Mouse (Mus musculus): ENCODE results near the gene Gm525. TPM values are rescaled to one million over a fixed set of nuclear protein-coding genes. Genes with fewer than 3 reads are reported as not detected.
"Not testable (repeated sequence)": the region's sequence is repeated elsewhere in the genome, so short reads cannot be mapped to it uniquely, and the experiment has no call there.

The Gm525 gene
- total RNA-seq (2015; ENCODE audit: low replicate concordance) (not detected in 2 replicates), total RNA-seq (2017; ENCODE audit: low replicate concordance) (not detected in 2 replicates)

GRCm38 (mm10) chr11:89073541-89073940 is at the start of gene Gm525:
Gene Gm525 (plus strand): TSS chr11:89073841.
- no peak for ATAC-seq (replicated peaks; ENCODE audit: low FRiP score, poor library complexity, severe bottlenecking)

- no peak for ATAC-seq (replicated peaks; ENCODE audit: low FRiP score, poor library complexity, severe bottlenecking)
These were observed 49.3 kb upstream of the Gm525 start for GRCm38 (mm10) chr11:89024181-89024881.

GRCm38 (mm10) chr11:89025603-89026002 is 48.0 kb upstream of the Gm525 start:
- ATAC-seq (replicated peaks; ENCODE audit: low FRiP score, poor library complexity, severe bottlenecking), result no peak

GRCm38 (mm10) chr11:89026117-89026516 is 47.5 kb upstream of the Gm525 start:
- no peak for ATAC-seq (replicated peaks; ENCODE audit: low FRiP score, poor library complexity, severe bottlenecking)

- 0 out of 2 replicates have a peak, but pooled peaks have one; percentile 30 for ATAC-seq (replicated peaks; ENCODE audit: low FRiP score, poor library complexity, severe bottlenecking)
These were observed 45.7 kb upstream of the Gm525 start for GRCm38 (mm10) chr11:89027955-89028361.

- no peak for ATAC-seq (replicated peaks; ENCODE audit: low FRiP score, poor library complexity, severe bottlenecking)
These were observed 44.7 kb upstream of the Gm525 start for GRCm38 (mm10) chr11:89028871-89029405.

- ATAC-seq (replicated peaks; ENCODE audit: low FRiP score, poor library complexity, severe bottlenecking), result no peak
These were observed 43.1 kb upstream of the Gm525 start for GRCm38 (mm10) chr11:89030552-89030951.

GRCm38 (mm10) chr11:89031189-89031588 is 42.5 kb upstream of the Gm525 start:
- ATAC-seq (replicated peaks; ENCODE audit: low FRiP score, poor library complexity, severe bottlenecking), result no peak

- ATAC-seq (replicated peaks; ENCODE audit: low FRiP score, poor library complexity, severe bottlenecking), result no peak
These were observed 39.0 kb upstream of the Gm525 start for GRCm38 (mm10) chr11:89034592-89034991.

GRCm38 (mm10) chr11:89035552-89035951 is 38.1 kb upstream of the Gm525 start:
- no peak for ATAC-seq (replicated peaks; ENCODE audit: low FRiP score, poor library complexity, severe bottlenecking)

GRCm38 (mm10) chr11:89038496-89038895 is 35.1 kb upstream of the Gm525 start:
- ATAC-seq (replicated peaks; ENCODE audit: low FRiP score, poor library complexity, severe bottlenecking), result no peak

GRCm38 (mm10) chr11:89039325-89039724 is 34.3 kb upstream of the Gm525 start:
- peak; percentile 70 for ATAC-seq (replicated peaks; ENCODE audit: low FRiP score, poor library complexity, severe bottlenecking)

- not testable (repeated sequence) for ATAC-seq (replicated peaks; ENCODE audit: low FRiP score, poor library complexity, severe bottlenecking)
These were observed 32.6 kb upstream of the Gm525 start for GRCm38 (mm10) chr11:89041073-89041472.

- no peak for ATAC-seq (replicated peaks; ENCODE audit: low FRiP score, poor library complexity, severe bottlenecking)
These were observed 30.6 kb upstream of the Gm525 start for GRCm38 (mm10) chr11:89043046-89043445.

- ATAC-seq (replicated peaks; ENCODE audit: low FRiP score, poor library complexity, severe bottlenecking), result not testable (repeated sequence)
These were observed 28.1 kb upstream of the Gm525 start for GRCm38 (mm10) chr11:89045501-89045900.

- ATAC-seq (replicated peaks; ENCODE audit: low FRiP score, poor library complexity, severe bottlenecking), result no peak
These were observed 27.6 kb upstream of the Gm525 start for GRCm38 (mm10) chr11:89046021-89046420.

GRCm38 (mm10) chr11:89051767-89052166 is 21.9 kb upstream of the Gm525 start:
- no peak for ATAC-seq (replicated peaks; ENCODE audit: low FRiP score, poor library complexity, severe bottlenecking)

- ATAC-seq (replicated peaks; ENCODE audit: low FRiP score, poor library complexity, severe bottlenecking), result no peak
These were observed 17.5 kb upstream of the Gm525 start for GRCm38 (mm10) chr11:89055931-89056690.

- ATAC-seq (replicated peaks; ENCODE audit: low FRiP score, poor library complexity, severe bottlenecking), result no peak
These were observed 14.9 kb upstream of the Gm525 start for GRCm38 (mm10) chr11:89058515-89059270.

GRCm38 (mm10) chr11:89059919-89060422 is 13.7 kb upstream of the Gm525 start:
- ATAC-seq (replicated peaks; ENCODE audit: low FRiP score, poor library complexity, severe bottlenecking), result peak; percentile 56
